Mouse (Mus musculus) heart, postnatal 0 days (tissue): ENCODE data around the gene Tgif2. TPM values are rescaled to one million over a fixed set of nuclear protein-coding genes. Genes with fewer than 3 reads are reported as not detected.
A peak's percentile ranks its signal among the peaks of the same experiment; 100 is the strongest.

Source experiments
- ATAC-seq: fragments of 200-750 bp; cut with Nextera tagmentation; 2 replicates; pipeline ENCODE4 v1.8.0; 2017; ENCODE audit warnings: low read depth, moderate number of reproducible peaks, moderate library complexity; ENCODE audit not compliant: insufficient read depth
- DNase-seq: peaks from one replicate; pipeline ENCODE4 v3.0.0-alpha.2; 2016; ENCODE audit warnings: low spot score
- H3K27ac ChIP-seq: fragments of 300-500 bp; sonication (generic); 2 replicates; pipeline ENCODE4 v1.5.1; 2014; ENCODE audit warnings: low read depth, mild to moderate bottlenecking
- H3K27me3 ChIP-seq: fragments of 300-500 bp; sonication (generic); 2 replicates; pipeline ENCODE4 v1.6.1; 2014; ENCODE audit warnings: low read length, mixed read lengths; ENCODE audit not compliant: control insufficient read depth, insufficient read depth
- H3K36me3 ChIP-seq: fragments of 300-500 bp; sonication (generic); replicated peaks from 2 replicates; pipeline ENCODE4 v1.6.1; 2014; ENCODE audit warnings: low read length, mixed read lengths; ENCODE audit not compliant: control insufficient read depth, insufficient read depth
- H3K4me1 ChIP-seq: fragments of 300-500 bp; sonication (generic); 2 replicates; pipeline ENCODE4 v1.6.1; 2014; ENCODE audit warnings: antibody characterized with exemption; ENCODE audit not compliant: control insufficient read depth, insufficient read depth
- H3K4me2 ChIP-seq: fragments of 300-500 bp; sonication (generic); 2 replicates; pipeline ENCODE4 v1.6.1; 2014; ENCODE audit warnings: low read depth, mild to moderate bottlenecking, low read length, moderate library complexity
- H3K4me3 ChIP-seq: fragments of 300-500 bp; sonication (generic); 2 replicates; pipeline ENCODE4 v1.5.1; 2014; ENCODE audit warnings: low read depth, low read length
- H3K9ac ChIP-seq: fragments of 300-500 bp; sonication (generic); replicated peaks from 2 replicates; pipeline ENCODE4 v1.6.1; 2014; ENCODE audit warnings: low read depth, low read length, mixed read lengths
- H3K9me3 ChIP-seq: fragments of 300-500 bp; sonication (generic); replicated peaks from 2 replicates; pipeline ENCODE4 v1.6.1; 2016; ENCODE audit warnings: low read length; ENCODE audit not compliant: control insufficient read depth
- CTCF ChIP-seq: IDR thresholded peaks from 2 replicates; pipeline ENCODE4 v1.5.1; 2016; ENCODE audit warnings: antibody characterized with exemption, control low read depth, low read depth
- EP300 ChIP-seq: IDR thresholded peaks from 2 replicates; pipeline ENCODE4 v1.6.1; 2016; ENCODE audit warnings: antibody characterized with exemption, low read depth
- WGBS: fragments of 180-500 bp; shearing (Covaris S2); extraction: QIAGEN DNeasy Blood & Tissue Kit; methylation state at CpG from one replicate; pipeline ENCODE4 v1.1.7; 2014; 5-methylcytosine and 5-hydroxymethylcytosine counted together
- polyA plus RNA-seq: library from polyadenylated mRNA; unstranded; fragments of >200 nt; fragmentation: Nextera tagmentation; extraction: Ambion mirVana; gene quantifications from 2 replicates; pipeline ENCODE4 v1.2.1, GENCODE M21; 2015
- total RNA-seq: library from RNA; depleted of rRNA; stranded (reverse); fragments of >200 nt; gene quantifications from 2 replicates; pipeline ENCODE4 v1.2.3, GENCODE M21; 2014; ENCODE audit warnings: low replicate concordance

Tgif2 gene
- total and polyA plus RNA-seq, 2 experiments from 2014 or later, result 14.6 to 19.7 TPM

GRCm38 (mm10) chr2:156840301-156841027, 657 bp downstream of the Tgif2 start:
- Histone ChIP-seq H3K9ac (peak overlapping the region; percentile 84), H3K9me3 (no peaks in the 10 kb centered on the region), H3K27ac (peak overlapping the region; percentile 92), H3K4me1 (peaks cover 30% of the 10 kb centered on the region), H3K4me2 (peak overlapping the region; percentile 96), H3K27me3 (no peaks in the 10 kb centered on the region), H3K36me3 (0 out of 2 replicates have a peak, but pooled peaks cover 10% of the 10 kb centered on the region), H3K4me3 (peak overlapping the region; percentile 93)
- DNase-seq, result no peak
- ATAC-seq, result peak; percentile 25
- TF ChIP-seq EP300 (no peak; the same call in 1 of the 2 replicates), CTCF (no peak)
- under 1% methylated on average over 47 of the region's 79 CpGs for WGBS

GRCm38 (mm10) chr2:156841028-156841840, 1.4 kb downstream of the Tgif2 start:
- H3K4me3 ChIP-seq, result peak overlapping the region; percentile 93
- H3K4me1 ChIP-seq, result peaks cover 30% of the 10 kb centered on the region
- DNase-seq, result peak; percentile 78
- H3K27ac ChIP-seq, result peak overlapping the region; percentile 92
- WGBS, result under 1% methylated on average over 41 of the region's 42 CpGs
- ATAC-seq, result peak; percentile 25
- no peaks in the 10 kb centered on the region for H3K27me3 ChIP-seq
- no peaks in the 10 kb centered on the region for H3K9me3 ChIP-seq
- peak overlapping the region; percentile 84 for H3K9ac ChIP-seq
- 0 out of 2 replicates have a peak, but pooled peaks cover 10% of the 10 kb centered on the region for H3K36me3 ChIP-seq
- peak overlapping the region; percentile 96 for H3K4me2 ChIP-seq
- TF ChIP-seq EP300, result no peak
- no peak for TF ChIP-seq CTCF

- TF ChIP-seq CTCF, result no peak
- TF ChIP-seq EP300, result no peak
- Histone ChIP-seq H3K27ac (peak overlapping the region; percentile 92), H3K4me3 (peak overlapping the region; percentile 93), H3K27me3 (no peaks in the 10 kb centered on the region), H3K4me1 (peaks cover 30% of the 10 kb centered on the region), H3K4me2 (peak overlapping the region; percentile 96), H3K36me3 (peaks cover 13% of the 10 kb centered on the region), H3K9ac (peak overlapping the region; percentile 84; the same call in 1 of the 2 replicates), H3K9me3 (no peaks in the 10 kb centered on the region)
- DNase-seq (no peak), ATAC-seq (peak; percentile 4; the same call in 1 of the 2 replicates)
- WGBS, result 17% methylated on average over 20 of the region's 20 CpGs
These were observed 2.3 kb downstream of the Tgif2 start for GRCm38 (mm10) chr2:156841841-156842706.

GRCm38 (mm10) chr2:156842711-156843110, 2.9 kb downstream of the Tgif2 start:
- peak overlapping the region; percentile 96; the same call in 1 of the 2 replicates for H3K4me2 ChIP-seq

DNA sequence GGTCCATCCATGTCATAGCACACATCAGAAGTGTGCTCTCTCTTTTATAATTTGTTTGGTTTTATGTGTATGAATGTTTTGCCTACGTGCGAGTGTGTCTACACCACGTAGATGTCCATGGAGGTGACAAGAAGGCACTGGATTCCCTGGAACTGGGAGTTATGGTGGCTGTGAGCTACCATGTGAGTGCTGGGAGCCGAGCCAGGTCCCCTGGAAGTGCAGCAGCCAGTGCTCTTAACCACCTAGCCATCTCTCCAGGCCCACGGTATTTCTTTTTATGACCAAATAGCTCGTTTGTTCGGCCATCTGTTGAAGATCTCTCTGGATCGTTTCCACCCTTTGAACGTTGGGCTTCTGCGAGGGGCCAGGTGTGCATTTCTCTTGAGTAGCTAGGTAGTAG, 3.5 kb downstream of the Tgif2 start:
- DNase-seq (no peak), ATAC-seq (no peak)
- H3K4me1 ChIP-seq, result peaks cover 30% of the 10 kb centered on the region
- WGBS, result 77% methylated on average over 10 of the region's 10 CpGs
- no peaks in the 10 kb centered on the region for H3K27me3 ChIP-seq
- no peak overlapping the region for H3K27ac ChIP-seq
- no peak overlapping the region for H3K4me2 ChIP-seq
- peaks cover 24% of the 10 kb centered on the region for H3K36me3 ChIP-seq
- H3K9ac ChIP-seq, result no peak overlapping the region
- no peak for TF ChIP-seq CTCF
- TF ChIP-seq EP300, result no peak
- no peak overlapping the region for H3K4me3 ChIP-seq
- no peaks in the 10 kb centered on the region for H3K9me3 ChIP-seq

More at GRCm38 (mm10) chr2:156842711-156843110, 2.9 kb downstream of the Tgif2 start:
- Histone ChIP-seq H3K27me3 (no peaks in the 10 kb centered on the region), H3K4me3 (no peak overlapping the region), H3K4me1 (peaks cover 30% of the 10 kb centered on the region), H3K36me3 (peaks cover 19% of the 10 kb centered on the region), H3K27ac (no peak overlapping the region), H3K9me3 (no peaks in the 10 kb centered on the region), H3K9ac (no peak overlapping the region)
- DNase-seq, result no peak
- TF ChIP-seq EP300 (no peak), CTCF (no peak)
- WGBS, result 35% methylated on average over 11 of the region's 11 CpGs
- no peak for ATAC-seq
